Mouse (Mus musculus): ENCODE data around the gene Sgcb. TPM values are rescaled to one million over a fixed set of nuclear protein-coding genes. Genes with fewer than 3 reads are reported as not detected.

Sgcb gene
- total RNA-seq, 2 experiments from 2014 or later, result 4.6 to 9.5 TPM

DNA sequence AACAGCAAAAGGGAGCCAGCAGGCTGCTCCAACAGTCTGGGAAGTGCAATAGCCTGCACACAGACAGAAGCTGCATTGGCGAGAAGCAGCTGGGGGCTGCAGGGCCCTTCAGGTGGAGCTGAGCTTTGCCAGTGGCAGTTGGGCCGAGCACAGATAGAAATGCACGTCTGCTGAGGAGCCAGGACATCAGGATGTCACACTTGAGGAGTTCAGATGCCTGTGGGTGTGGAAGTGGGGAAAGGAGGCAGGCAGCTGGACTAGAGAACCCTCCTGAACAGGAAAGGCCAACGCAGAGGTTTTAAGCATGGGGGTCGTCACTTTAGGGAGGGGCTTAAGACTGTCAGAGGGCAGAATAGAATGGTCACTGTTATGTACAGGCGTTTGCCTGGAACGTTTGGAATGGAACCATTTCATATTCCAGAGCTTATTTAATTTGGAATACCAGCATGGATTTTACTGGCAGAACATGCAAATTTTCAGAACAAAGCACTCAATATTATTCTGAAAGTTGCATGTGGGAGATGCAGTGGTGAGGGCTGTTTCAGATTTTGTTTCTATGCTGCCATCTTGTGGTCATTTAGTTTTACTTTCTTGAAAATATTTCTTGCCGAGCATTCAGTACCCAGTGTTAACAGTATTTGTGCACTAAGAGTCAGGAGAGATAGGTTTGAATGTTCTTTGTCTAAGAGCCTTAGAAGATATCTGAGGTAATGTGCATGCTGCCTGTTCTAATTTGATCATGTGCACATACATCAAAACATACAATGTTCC lies 10.1 kb downstream of the Sgcb start:
- peak; percentile 68 for ATAC-seq (ENCODE audit: poor library complexity, severe bottlenecking)

- ATAC-seq (ENCODE audit: poor library complexity, severe bottlenecking), result 0 out of 2 replicates have a peak, but pooled peaks have one; percentile 29
Observed at GRCm38 (mm10) chr5:73633141-73633540, 14.4 kb downstream of the Sgcb start.

DNA sequence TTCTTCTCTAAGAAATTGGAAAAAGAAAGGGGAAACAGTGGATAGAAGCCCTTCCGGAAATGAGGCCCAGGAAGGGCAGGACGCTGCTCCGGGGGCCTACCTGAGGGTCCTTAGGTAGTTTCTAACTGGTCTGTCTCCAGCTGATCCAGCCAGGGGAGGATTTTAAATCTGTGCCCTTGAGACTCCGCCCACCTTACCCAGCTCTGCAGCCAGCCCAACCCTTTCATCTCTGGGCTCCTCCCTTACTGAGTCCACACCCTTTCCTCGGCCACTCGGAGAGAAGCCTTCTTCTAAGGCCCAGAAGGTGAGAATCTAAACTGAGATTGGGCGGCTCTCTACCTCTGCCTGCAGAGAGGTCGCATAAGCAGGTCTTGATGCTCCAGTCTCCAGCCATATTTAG lies 15.3 kb downstream of the Sgcb start, which contains the start of gene Lrrc66:
TSS of gene Lrrc66 (minus strand) at position 236 of the 400 bp plus-strand sequence.
- no peak for ATAC-seq (ENCODE audit: poor library complexity, severe bottlenecking)

DNA sequence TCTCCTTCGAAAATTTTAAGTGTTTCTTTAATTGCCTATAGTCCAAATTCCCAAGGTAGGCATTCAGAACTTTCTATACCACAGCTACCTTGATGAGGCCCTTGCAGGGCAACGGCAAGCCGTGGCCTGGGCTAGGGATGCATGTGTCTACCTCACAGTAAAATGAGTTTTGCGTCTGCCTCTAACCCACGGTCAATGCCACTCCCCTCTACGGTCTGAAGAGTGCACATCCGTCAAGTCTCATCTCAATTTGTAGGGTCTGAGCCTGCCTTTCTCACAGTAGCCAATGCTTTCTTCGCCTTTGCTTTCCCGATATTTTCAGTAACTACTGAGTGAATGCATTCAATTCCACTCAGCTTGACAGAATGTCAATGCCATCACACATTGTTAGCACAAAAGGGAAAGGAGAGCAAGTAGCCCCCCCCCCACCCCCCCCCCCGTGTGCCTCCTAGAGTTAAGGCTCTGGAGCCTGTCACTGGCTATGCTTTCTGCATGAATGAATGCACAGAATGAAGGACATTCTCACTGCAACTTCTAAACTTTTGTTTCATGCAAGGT lies 16.5 kb downstream of the Sgcb start:
- ATAC-seq (ENCODE audit: poor library complexity, severe bottlenecking), result no peak

- peak; percentile 95 for ATAC-seq (ENCODE audit: poor library complexity, severe bottlenecking)
Observed at GRCm38 (mm10) chr5:73630141-73630540, 17.4 kb downstream of the Sgcb start.

- no peak for ATAC-seq (ENCODE audit: poor library complexity, severe bottlenecking)
Observed at GRCm38 (mm10) chr5:73627991-73628390, 19.6 kb downstream of the Sgcb start.

- ATAC-seq (ENCODE audit: poor library complexity, severe bottlenecking), result no peak
Observed at GRCm38 (mm10) chr5:73627559-73627958, 20.0 kb downstream of the Sgcb start.

DNA sequence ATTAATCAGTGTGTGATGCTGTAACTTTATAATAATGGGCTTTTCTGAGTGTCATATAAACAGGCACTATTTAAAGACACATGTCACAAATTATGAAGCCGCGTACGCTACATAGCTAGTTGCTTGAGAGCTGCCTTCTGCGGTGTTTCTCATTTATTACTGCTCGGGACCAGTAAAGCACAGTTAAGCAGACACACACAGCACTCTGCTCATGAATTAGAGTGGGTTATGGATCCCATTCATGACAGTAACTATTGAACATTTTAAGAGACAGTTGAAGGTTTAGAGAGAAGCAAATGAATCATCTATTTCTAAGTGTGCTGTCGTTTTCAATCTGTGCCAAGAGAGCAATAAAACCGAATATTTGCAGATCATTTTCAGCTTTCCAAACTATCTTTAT lies 20.7 kb downstream of the Sgcb start:
- ATAC-seq (ENCODE audit: poor library complexity, severe bottlenecking), result no peak

- ATAC-seq (ENCODE audit: poor library complexity, severe bottlenecking), result no peak
Observed at GRCm38 (mm10) chr5:73625505-73625904, 22.1 kb downstream of the Sgcb start.

GRCm38 (mm10) chr5:73618969-73619368 lies 28.6 kb downstream of the Sgcb start:
- ATAC-seq (ENCODE audit: poor library complexity, severe bottlenecking), result no peak

GRCm38 (mm10) chr5:73615211-73615610 lies 32.4 kb downstream of the Sgcb start:
- no peak for ATAC-seq (ENCODE audit: poor library complexity, severe bottlenecking)

- ATAC-seq (ENCODE audit: poor library complexity, severe bottlenecking), result no peak
Observed at GRCm38 (mm10) chr5:73613296-73613695, 34.3 kb downstream of the Sgcb start.

GRCm38 (mm10) chr5:73611071-73611470 lies 36.5 kb downstream of the Sgcb start:
- no peak for ATAC-seq (ENCODE audit: poor library complexity, severe bottlenecking)

GRCm38 (mm10) chr5:73604964-73605363 lies 42.6 kb downstream of the Sgcb start:
- ATAC-seq (ENCODE audit: poor library complexity, severe bottlenecking), result no peak

DNA sequence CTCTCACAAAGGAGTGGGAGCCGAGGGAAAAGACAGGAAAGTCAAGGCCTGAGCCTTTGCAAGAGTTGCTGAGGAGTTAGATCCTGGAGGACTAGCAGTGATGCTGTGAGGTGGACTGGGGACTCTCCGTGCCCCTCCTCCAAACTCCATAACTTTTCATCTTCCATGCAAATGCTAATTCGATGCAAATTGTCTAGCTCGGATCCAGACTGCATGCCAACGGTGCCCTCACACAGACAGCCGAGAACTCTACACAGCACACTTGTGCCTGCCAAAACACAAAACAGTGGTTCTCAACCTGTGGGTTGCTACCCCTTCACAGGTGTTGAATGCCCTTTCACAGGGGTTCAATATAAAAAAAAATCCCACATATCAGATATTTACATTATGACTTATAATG lies 43.0 kb downstream of the Sgcb start:
- ATAC-seq (ENCODE audit: poor library complexity, severe bottlenecking), result no peak

DNA sequence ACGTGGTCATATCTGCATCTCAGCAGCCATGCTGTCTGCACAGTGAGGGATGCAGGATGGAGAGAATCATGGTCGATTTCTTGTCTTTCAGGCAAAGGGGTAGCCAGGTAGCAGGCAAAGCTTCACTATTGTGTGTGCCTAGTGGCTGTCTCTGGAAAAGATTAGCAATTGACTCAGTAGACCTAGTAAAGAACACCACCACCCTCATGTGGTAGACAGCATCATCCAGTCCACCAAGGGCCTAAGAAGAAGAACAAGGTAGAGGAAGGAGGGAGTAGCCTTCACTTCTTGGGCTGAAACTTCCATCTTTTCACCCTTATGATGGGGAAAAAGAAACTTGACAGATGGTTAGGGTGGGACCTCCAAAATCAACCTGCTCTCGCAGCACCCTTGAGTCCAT lies 44.7 kb downstream of the Sgcb start:
- ATAC-seq (ENCODE audit: poor library complexity, severe bottlenecking), result no peak

- no peak for ATAC-seq (ENCODE audit: poor library complexity, severe bottlenecking)
Observed at GRCm38 (mm10) chr5:73601361-73601763, 46.2 kb downstream of the Sgcb start.

- ATAC-seq (ENCODE audit: poor library complexity, severe bottlenecking), result no peak
Observed at GRCm38 (mm10) chr5:73599991-73600390, 47.6 kb downstream of the Sgcb start.

- ATAC-seq (ENCODE audit: poor library complexity, severe bottlenecking), result no peak
Observed at GRCm38 (mm10) chr5:73598943-73599695, 48.5 kb downstream of the Sgcb start.

DNA sequence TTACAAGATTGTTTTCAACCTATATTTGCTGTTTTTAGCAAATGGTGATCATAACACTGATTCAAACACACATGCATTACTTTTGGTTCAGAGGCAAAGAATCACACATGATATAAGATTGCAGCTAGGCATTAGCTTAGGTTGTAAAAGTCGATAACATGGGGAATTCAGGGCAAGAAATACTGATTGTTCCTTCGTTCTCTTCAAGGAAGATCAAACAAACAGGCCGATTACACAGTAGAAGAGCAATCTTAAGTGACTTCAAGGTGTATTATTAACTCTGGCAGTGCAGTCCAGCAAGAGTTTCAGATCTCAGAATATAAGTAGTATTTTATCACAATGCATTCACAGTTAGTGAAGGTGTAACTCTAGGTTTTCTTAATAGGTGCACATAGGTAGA lies 60.5 kb downstream of the Sgcb start:
- ATAC-seq (ENCODE audit: poor library complexity, severe bottlenecking), result no peak

DNA sequence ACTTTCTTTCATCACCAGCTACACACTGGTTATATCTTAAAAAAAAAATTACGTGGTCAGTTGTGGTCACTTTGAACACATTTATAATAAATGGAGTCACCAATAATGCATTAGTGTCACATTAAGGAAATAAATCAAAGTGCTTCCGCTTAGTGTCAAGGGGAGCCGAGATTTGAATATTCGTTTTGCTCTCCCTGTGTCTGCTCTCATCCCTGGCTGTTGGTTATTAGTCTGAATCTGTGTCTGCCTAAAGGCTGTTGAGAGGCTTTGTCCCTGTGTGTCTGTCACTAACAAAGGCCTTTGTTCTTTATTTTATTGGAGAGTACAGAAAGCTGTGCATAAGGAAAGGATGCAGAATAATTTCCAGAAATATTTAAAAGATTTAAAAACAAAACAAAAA lies 61.0 kb downstream of the Sgcb start:
- ATAC-seq (ENCODE audit: poor library complexity, severe bottlenecking), result no peak

All from megakaryocyte, adult 5-6 weeks (primary cell).